Mouse (Mus musculus) right cerebral cortex, postnatal 25 days (tissue): ENCODE results near the gene Gm15217.

Source experiments
- DNase-seq: peaks from one replicate; pipeline ENCODE4 v3.0.0; 2022

Gene Gm15217

GRCm38 (mm10) chr14:46398091-46398695 is 19.0 kb downstream of the Gm15217 start:
- DNase-seq, result no peak

- DNase-seq, result no peak
Observed at GRCm38 (mm10) chr14:46399925-46400324, 20.7 kb downstream of the Gm15217 start.

GRCm38 (mm10) chr14:46408319-46408718 is 29.1 kb downstream of the Gm15217 start:
- no peak for DNase-seq

DNA sequence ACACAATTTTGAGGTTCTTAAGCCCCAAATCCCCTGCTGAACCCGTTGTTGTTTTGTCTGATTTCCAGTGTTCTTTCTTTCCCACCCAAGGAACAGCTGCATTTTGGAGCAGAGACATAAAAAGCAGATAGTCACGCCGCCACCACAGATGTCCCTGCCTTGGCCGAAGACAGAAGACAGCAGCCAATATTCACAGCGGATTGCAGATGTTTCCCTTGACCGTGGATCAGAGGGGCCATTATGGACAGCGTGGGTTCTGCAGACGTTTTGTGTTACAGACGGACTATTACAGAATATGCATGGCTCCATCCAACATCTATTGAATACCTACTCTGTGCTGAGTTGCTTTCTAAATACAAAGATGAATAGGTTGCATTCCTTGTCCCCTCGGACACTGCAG is 29.8 kb downstream of the Gm15217 start:
- no peak for DNase-seq

- no peak for DNase-seq
Observed at GRCm38 (mm10) chr14:46410557-46411120, 31.4 kb downstream of the Gm15217 start.

- DNase-seq, result no peak
Observed at GRCm38 (mm10) chr14:46412497-46413000, 33.3 kb downstream of the Gm15217 start.

GRCm38 (mm10) chr14:46418371-46419097 is 39.3 kb downstream of the Gm15217 start:
- no peak for DNase-seq

GRCm38 (mm10) chr14:46419269-46419668 is 40.1 kb downstream of the Gm15217 start:
- no peak for DNase-seq

DNA sequence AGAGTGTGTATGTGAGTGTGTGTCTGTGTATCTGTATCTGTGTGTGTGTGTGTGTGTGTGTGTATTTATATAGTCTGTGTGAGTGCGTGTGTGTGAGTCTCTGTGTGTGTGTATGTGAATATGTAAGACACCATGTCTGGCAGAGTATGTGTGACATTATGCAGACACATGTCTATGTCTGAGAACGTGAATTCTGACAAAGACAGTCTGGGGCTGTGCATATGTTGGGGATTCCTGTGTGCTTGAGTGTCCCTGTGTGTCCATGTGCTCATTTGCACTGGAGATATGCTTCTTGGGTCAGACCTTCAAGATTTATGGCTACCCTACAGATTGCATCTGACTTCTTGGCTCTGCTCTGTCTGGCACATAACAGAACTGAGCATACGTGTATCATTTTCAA is 42.6 kb downstream of the Gm15217 start:
- no peak for DNase-seq

DNA sequence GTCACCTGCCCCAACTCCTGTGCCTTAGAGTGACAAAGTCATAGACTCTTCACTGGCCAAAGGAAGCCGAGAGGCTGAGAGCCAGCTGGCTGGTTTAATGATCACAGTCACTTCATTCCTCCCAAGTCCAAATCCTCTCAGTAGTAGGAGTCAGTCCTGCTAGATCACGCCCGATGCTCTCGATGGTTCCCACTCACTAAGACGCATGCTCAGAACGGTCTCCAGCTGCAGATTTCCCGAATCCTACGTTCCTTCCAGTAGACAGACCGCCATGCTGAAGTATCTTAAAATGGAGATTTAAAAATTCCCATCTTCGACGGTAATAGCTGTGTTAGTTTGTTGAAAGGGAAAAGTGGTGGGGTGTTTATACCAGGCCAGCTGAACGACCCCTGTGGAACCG is 48.0 kb downstream of the Gm15217 start:
- DNase-seq, result no peak

DNA sequence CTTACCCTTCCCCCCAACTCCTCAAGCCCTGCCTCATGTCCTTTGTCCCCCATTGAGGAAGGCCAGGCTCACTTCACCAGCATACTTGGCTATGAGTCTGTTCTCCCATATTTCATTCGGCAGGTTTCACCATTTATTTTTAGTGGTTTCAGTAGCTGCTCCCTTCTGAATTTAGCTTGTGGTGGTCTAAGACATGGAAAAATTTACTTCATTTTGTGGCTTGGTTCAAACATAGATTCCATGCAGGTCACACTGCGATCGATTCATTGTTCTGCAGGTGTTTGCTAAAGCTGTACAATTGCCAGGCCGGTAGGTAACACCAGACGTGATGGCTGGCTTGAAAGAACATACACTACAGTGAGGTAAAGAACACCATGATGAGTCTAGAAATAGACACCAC is 51.0 kb downstream of the Gm15217 start:
- DNase-seq, result no peak
